Mouse (Mus musculus) spleen, adult 2 months (tissue): ENCODE measurements at regions not wholly inside any gene's neighbourhood (a gene's known extent, or its start where the extent isn't known, plus 50 kb on each side); places are given as distances from the start of the nearest gene placed in this dataset.
"Not testable (repeated sequence)": the region's sequence is repeated elsewhere in the genome, so short reads cannot be mapped to it uniquely, and the experiment has no call there.

Experiments
- DNase-seq, 2 experiments: peaks; one replicate each; pipeline versions ENCODE4 v3.0.0 to v3.0.0-alpha.2; 2012 to 2021; ENCODE audit warnings: low spot score in 2 of 2, low read depth in 1 of 2
- H3K27ac ChIP-seq: fragments of 200-500 bp; 2 replicates; pipeline ENCODE4 v1.5.1; 2012; ENCODE audit warnings: low read length, inconsistent platforms; ENCODE audit not compliant: insufficient read depth
- H3K27me3 ChIP-seq: fragments of 200-500 bp; 2 replicates; pipeline ENCODE4 v1.6.1; 2012; ENCODE audit warnings: mild to moderate bottlenecking, moderate library complexity, low read length, inconsistent platforms; ENCODE audit not compliant: control insufficient read depth, insufficient read depth
- H3K36me3 ChIP-seq: fragments of 200-500 bp; 2 replicates; pipeline ENCODE4 v1.6.1; 2012; ENCODE audit warnings: mild to moderate bottlenecking, low read length, inconsistent platforms; ENCODE audit not compliant: control insufficient read depth, insufficient read depth
- H3K4me1 ChIP-seq: fragments of 200-500 bp; 2 replicates; pipeline ENCODE4 v1.6.1; 2011; ENCODE audit warnings: inconsistent platforms; ENCODE audit not compliant: control insufficient read depth, insufficient read depth, insufficient read length
- H3K4me3 ChIP-seq: fragments of 200-500 bp; 2 replicates; pipeline ENCODE4 v1.5.1; 2011; ENCODE audit warnings: mild to moderate bottlenecking, inconsistent platforms; ENCODE audit not compliant: insufficient read depth, insufficient read length; ENCODE audit errors: extremely low read depth
- CTCF ChIP-seq: fragments of 200-500 bp; IDR thresholded peaks from 2 replicates; pipeline ENCODE4 v1.5.1; 2011; ENCODE audit warnings: mild to moderate bottlenecking, inconsistent platforms; ENCODE audit not compliant: insufficient read depth, insufficient read length, insufficient replicate concordance; ENCODE audit errors: extremely low read depth
- POLR2A ChIP-seq: fragments of 200-500 bp; IDR thresholded peaks from 2 replicates; pipeline ENCODE4 v1.6.1; 2011; ENCODE audit warnings: low read depth, low read length, inconsistent platforms
- WGBS: fragments of 180-500 bp; shearing (Covaris S2); methylation state at CpG from one replicate; pipeline ENCODE4 v1.1.7; 2018; 5-methylcytosine and 5-hydroxymethylcytosine counted together

GRCm38 (mm10) chr17:48720506-48720905, 211.7 kb upstream of the Lrfn2 start:
- 50% methylated on average over 4 of the region's 4 CpGs for WGBS
- H3K27me3 ChIP-seq, result no peaks in the 10 kb centered on the region
- no peak overlapping the region for H3K27ac ChIP-seq
- H3K36me3 ChIP-seq, result no peaks in the 10 kb centered on the region
- H3K4me3 ChIP-seq, result no peak overlapping the region
- H3K4me1 ChIP-seq, result no peaks in the 10 kb centered on the region
- DNase-seq, result no peak
- TF ChIP-seq POLR2A (no peak), CTCF (no peak)

GRCm38 (mm10) chr17:48723286-48723685, 208.9 kb upstream of the Lrfn2 start:
- Histone ChIP-seq H3K4me1 (no peaks in the 10 kb centered on the region), H3K27ac (no peak overlapping the region), H3K36me3 (no peaks in the 10 kb centered on the region), H3K4me3 (no peak overlapping the region), H3K27me3 (no peaks in the 10 kb centered on the region)
- DNase-seq, result no peak
- no peak for TF ChIP-seq POLR2A
- no peak for TF ChIP-seq CTCF
- 84% methylated on average over 10 of the region's 10 CpGs for WGBS

GRCm38 (mm10) chr17:48724513-48725112, 207.6 kb upstream of the Lrfn2 start:
- no peak for DNase-seq
- no peaks in the 10 kb centered on the region for H3K27me3 ChIP-seq
- 75% methylated on average over 11 of the region's 11 CpGs for WGBS

GRCm38 (mm10) chr17:48726460-48726859, 205.7 kb upstream of the Lrfn2 start:
- no peaks in the 10 kb centered on the region for H3K36me3 ChIP-seq

More at GRCm38 (mm10) chr17:48724513-48725112, 207.6 kb upstream of the Lrfn2 start:
- TF ChIP-seq CTCF (no peak), POLR2A (no peak)
- Histone ChIP-seq H3K36me3 (no peaks in the 10 kb centered on the region), H3K4me1 (no peaks in the 10 kb centered on the region), H3K27ac (no peak overlapping the region), H3K4me3 (no peak overlapping the region)

DNA sequence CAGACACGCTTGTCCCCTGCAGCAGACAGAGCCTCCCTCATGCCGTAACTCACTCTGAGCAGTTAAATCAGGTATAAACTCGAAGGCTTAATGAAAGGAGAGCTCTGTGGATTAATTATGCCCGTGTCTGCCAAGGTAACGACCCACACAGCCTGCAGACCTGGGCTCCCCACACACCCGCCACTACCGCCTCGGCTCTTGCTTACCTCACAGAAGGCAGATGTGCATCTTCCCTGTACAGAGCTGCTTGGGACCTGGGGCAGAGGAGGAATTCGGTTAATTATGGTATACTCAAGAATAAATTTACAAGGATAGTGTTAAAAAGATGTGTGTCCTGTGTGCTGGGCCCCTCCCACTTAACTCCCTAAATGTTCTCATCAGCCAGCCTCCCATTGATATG, 198.4 kb upstream of the Lrfn2 start:
- no peaks in the 10 kb centered on the region for H3K36me3 ChIP-seq
- H3K4me1 ChIP-seq, result no peaks in the 10 kb centered on the region
- H3K27me3 ChIP-seq, result no peaks in the 10 kb centered on the region
- 82% methylated on average over 9 of the region's 9 CpGs for WGBS
- no peak overlapping the region for H3K27ac ChIP-seq
- no peak overlapping the region for H3K4me3 ChIP-seq
- TF ChIP-seq CTCF (no peak), POLR2A (no peak)
- DNase-seq, result no peak

More at GRCm38 (mm10) chr17:48726460-48726859, 205.7 kb upstream of the Lrfn2 start:
- H3K27ac ChIP-seq, result no peak overlapping the region
- TF ChIP-seq POLR2A (no peak), CTCF (no peak)
- DNase-seq, result no peak
- H3K4me1 ChIP-seq, result no peaks in the 10 kb centered on the region
- WGBS, result 72% methylated on average over 3 of the region's 3 CpGs
- H3K4me3 ChIP-seq, result no peak overlapping the region
- H3K27me3 ChIP-seq, result no peaks in the 10 kb centered on the region

DNA sequence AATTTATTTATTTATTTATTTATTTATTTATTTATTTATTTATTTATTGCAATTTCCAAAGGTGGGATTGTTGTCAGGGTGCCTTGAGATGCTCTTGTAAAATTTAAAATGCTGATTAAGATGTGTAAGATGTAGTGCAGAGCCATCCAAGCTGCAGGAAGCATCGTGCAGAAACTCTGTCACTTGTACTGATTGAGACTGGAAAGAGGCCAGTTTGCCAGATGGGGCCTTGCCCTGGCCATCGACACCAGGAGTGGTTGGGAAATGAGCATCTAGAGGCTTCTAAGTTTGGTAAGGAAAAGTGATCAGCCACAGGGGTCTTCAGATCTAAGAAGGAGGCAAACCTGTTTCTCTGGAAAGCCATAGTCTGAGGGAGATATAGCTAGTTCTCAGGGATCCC, 195.0 kb upstream of the Lrfn2 start:
- H3K4me1 ChIP-seq, H3K27me3 ChIP-seq, DNase-seq, H3K27ac ChIP-seq, H3K4me3 ChIP-seq, H3K36me3 ChIP-seq: not testable (repeated sequence)
- WGBS, result 76% methylated on average over 2 of the region's 2 CpGs

- no peak overlapping the region for H3K4me3 ChIP-seq
- WGBS, result 30% methylated on average over 5 of the region's 5 CpGs
- TF ChIP-seq CTCF (no peak), POLR2A (no peak)
- H3K27me3 ChIP-seq, result no peaks in the 10 kb centered on the region
- H3K36me3 ChIP-seq, result no peaks in the 10 kb centered on the region
- no peaks in the 10 kb centered on the region for H3K4me1 ChIP-seq
- no peak overlapping the region for H3K27ac ChIP-seq
- DNase-seq, result peak in 1 of 2 experiments; percentile 40
Observed at GRCm38 (mm10) chr17:48738708-48739107, 193.5 kb upstream of the Lrfn2 start.
